Mouse (Mus musculus) frontal cortex, adult (tissue): ENCODE results near the gene Ptpdc1.

ENCODE experiments used
- ATAC-seq: cut with Nextera tagmentation; 2 replicates; pipeline ENCODE4 v1.9.2; 2017; ENCODE audit warnings: mild to moderate bottlenecking, moderate library complexity, mixed read lengths; ENCODE audit not compliant: low TSS enrichment

Ptpdc1 gene

DNA sequence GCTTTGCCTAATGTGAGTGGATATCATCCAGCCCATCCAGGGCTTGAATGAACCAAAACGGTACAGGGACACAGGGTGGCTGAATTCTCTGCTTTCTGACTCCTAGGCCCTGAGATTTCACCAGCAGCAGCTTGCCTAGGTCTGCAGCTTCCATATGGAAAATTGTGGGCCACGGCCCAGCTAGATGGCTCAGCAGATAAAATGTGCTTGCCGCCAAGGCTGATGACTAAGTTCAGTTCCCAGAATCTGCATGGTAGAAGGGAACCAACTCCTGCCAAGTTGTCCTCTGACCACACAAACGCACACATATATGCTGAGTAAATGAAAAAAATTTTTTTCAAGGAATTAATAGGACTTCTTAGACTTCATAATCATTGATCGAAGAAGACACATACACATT is 77.2 kb downstream of the Ptpdc1 start:
- no peak for ATAC-seq

DNA sequence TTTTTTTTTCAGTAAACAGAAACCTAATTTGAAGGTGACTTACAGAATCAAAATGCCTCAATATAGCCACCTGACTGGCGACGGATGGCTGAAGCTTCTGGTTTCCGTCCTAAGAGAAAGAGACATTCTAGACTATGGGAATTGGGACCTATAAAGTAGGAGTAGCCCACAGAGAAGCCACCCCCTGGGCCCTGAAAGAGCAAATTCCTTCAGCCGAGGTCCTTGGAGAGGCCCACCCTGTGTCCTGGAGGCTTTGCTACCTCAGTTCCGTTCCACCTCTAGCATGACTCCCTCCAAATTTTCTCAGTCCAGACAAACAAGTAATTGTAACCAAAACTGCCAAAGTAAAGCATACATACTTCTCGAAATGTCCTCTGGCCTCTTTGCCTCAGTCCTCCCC is 77.8 kb downstream of the Ptpdc1 start:
- no peak for ATAC-seq

- peak; percentile 94 for ATAC-seq
These were observed 79.0 kb downstream of the Ptpdc1 start for GRCm38 (mm10) chr13:48546330-48546917.

GRCm38 (mm10) chr13:48545476-48546281 is 79.8 kb downstream of the Ptpdc1 start:
- peak; percentile 83 for ATAC-seq

DNA sequence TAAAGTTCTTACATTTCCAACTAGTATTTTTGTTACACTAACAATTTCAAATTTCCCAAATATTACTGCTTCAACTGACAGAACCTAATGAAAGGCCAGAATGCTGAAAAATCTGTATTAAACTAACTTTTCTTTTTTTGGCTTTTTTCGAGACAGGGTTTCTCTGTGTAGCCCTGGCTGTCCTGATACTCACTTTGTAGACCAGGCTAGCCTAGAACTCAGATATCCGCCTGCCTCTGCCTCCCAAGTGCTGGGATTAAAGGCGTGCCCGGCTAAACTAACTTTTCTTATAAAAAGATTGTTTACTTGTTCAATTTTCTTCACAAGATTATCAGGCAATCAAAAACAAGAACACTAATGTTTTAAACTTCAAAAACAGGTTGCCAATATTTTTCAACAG is 80.6 kb downstream of the Ptpdc1 start:
- ATAC-seq: no peak

DNA sequence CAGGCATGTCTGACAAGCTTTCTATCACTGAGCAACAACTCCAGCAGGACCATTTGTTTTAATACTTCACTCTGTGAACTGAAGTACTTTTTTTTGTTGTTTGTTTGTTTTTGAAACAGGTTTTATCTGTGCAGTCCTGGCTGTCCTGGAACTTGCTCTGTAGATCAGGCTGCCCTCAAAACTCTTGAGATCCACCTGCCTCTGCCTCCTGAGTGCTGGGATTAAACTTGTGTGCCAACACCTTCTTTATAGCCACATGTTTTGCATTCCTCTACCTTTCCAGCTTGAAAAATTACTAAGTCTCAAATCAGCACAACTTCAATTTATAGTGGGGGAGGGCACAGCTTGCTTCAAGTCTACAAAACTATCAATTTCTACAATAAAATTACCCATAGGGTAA is 81.1 kb downstream of the Ptpdc1 start:
- ATAC-seq: no peak

DNA sequence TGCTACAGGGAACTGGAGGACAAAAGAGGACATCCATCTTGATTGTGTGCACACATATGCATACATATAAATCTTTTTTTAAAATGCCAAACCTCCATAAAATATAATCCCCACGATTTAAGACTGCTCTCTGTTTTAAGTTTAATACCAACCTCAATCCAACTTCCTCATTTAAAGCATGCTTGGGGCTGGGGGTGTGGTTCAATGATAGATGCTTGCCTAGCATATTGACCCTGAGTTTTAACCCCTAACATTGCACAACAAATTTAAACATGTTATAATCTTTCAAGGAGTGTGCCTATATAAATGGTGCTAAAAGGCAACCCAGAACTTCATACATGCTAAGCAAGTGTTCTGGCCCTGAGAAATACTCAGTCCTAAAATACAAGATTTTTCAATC is 85.0 kb downstream of the Ptpdc1 start:
- ATAC-seq: no peak

GRCm38 (mm10) chr13:48533441-48533840 is 92.0 kb downstream of the Ptpdc1 start:
- no peak for ATAC-seq

DNA sequence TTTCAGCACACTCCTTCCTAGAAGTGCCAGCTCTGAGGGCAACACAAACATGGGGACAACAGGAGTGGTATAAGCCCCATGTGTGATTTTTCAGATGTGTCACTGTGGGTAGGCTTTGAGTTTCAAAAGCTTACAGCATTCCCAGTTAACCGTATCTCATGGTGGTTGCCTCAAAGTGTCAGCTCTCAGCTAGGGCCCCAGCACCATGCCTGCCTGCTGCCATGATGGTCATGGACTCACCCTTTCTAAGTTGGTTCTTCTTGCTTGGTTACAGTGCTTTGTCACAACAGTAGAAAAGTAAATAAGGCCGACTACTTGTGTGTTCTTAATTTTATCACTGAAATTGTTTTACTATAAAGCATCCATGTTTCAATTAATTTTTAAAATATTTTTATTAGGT is 94.0 kb downstream of the Ptpdc1 start:
- no peak for ATAC-seq

DNA sequence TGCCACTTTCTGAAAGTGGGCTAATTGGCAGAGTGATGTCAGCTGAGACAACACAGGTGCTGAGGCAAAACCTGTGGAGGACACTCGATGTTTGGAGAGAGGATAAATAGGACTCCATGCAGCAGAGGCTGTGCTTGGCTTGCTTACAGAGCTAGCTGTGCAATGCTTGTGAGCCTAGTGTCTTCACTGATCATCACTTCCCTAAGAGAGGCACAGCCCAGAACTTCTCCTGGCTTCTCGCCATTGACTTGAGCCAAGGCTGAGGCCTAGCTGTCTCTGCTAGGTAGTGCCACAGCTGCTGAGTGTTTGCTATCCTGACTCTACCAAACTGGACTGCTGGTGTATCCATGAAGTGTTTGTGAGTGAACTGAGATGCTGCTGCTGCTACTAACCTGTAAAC is 94.8 kb downstream of the Ptpdc1 start:
- no peak for ATAC-seq

GRCm38 (mm10) chr13:48529028-48529427 is 96.4 kb downstream of the Ptpdc1 start:
- no peak for ATAC-seq

GRCm38 (mm10) chr13:48528123-48528871 is 97.2 kb downstream of the Ptpdc1 start:
- peak; percentile 88 for ATAC-seq
